Mouse (Mus musculus): ENCODE data around the gene Fdps.
"Not testable (repeated sequence)": the region's sequence is repeated elsewhere in the genome, so short reads cannot be mapped to it uniquely, and the experiment has no call there.

Fdps gene

DNA sequence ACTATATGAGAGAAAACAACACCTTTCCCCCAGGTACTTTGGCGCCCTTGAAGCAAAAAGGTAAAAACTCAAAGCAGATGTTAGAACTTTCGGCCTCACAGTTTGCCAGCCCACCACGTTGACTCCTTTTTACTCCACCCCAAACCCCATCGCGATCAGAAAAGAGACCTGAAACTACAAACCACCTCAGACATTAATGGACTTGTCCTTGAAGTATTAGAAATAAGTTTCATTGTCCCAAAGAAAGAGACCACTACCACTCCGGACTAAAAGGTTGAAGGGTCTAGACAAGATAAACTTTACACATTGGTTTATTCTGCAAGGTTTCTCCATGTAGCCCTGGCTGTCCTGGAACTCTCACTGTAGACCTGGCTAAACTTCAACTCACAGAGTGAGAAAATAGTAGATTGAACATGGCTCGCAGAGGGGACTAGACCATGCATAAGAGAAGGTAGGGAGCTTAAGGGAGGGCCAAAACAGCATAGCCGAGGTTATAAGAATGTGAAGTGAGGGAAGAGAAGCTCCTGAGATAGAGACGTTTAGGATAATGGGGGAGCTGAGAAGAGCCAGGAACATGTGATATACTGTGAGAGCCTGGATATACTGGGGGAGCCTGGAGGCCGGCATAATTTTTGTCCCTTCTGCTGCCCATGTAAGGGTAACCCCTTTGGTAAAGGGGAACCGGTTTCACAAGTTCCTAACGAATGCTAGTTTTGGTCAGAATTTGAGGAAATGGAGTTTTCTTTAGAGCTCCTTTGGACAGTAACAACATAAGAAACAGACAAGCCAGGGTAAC, 934 bp upstream of the Fdps start:
- no peak for DNase-seq (ENCODE audit: low read depth, low spot score)

DNA sequence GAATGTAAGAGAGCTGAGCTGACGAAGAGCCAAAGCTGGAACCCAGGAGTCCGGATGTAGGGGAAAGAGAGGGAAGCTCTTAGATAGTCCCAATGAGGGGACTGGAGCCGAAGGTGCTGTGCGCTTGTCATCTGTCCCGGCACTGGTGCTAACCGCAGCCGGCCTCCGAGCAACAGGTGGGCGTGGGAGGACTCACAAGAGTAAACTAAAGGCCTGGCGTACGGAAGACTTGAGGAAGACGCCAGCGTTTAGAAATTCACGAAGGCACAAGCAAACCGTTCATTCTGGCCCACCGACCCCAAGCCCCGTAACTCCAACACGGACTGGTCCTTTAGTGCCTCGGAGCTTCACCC, 324 bp downstream of the Fdps start:
- no peak for DNase-seq (ENCODE audit: low read depth, low spot score)

- DNase-seq (ENCODE audit: low read depth, low spot score): no peak
Measured at GRCm38 (mm10) chr3:89100811-89101210, 948 bp downstream of the Fdps start, which contains the start of gene Gm43738. Gene Gm43738, minus strand, starts transcription at chr3:89101099.

DNA sequence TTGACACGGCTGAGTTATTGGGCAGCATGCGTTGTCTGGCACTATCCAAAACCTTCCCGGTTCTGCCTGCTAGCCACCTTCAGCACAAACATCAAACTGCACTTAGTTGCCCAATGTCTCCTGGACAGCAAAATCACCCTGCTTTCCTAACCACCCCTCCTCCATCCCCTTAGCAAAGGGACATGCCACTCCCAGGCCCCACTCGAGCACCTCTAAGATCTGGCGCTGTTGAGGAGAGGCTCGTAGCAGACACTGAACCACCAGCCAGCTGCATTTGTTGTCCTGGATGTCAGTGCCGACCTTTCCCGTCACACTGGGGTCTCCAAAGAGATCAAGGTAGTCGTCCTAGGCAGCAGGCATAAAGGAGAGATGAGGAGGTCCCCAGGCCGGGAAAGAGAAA, 7.7 kb downstream of the Fdps start:
- no peak for DNase-seq (ENCODE audit: low read depth, low spot score)

DNA sequence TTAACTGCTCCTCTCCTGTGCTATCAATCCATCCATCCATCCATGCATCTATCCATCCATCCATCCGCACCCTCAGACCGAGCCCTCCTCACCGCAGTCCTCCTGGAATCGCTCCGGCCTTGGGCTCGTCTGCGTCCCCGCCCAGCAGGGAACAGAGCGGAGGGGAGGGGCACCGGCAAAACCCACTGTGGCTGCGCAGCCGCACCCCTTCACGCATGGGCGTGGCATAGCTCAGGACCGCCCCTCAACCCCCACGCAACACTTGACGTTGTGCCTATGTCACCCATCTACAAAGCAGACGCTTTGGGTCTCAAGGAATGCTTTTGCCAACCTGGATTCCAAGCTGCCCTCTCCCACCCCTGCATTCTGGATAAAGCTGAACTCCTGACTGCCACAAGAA, 8.6 kb downstream of the Fdps start, which contains the start of gene Rusc1:
Gene Rusc1 (minus strand): TSS at position 137 of the 400 bp plus-strand sequence.
- peak; percentile 86 for DNase-seq (ENCODE audit: low read depth, low spot score)

DNA sequence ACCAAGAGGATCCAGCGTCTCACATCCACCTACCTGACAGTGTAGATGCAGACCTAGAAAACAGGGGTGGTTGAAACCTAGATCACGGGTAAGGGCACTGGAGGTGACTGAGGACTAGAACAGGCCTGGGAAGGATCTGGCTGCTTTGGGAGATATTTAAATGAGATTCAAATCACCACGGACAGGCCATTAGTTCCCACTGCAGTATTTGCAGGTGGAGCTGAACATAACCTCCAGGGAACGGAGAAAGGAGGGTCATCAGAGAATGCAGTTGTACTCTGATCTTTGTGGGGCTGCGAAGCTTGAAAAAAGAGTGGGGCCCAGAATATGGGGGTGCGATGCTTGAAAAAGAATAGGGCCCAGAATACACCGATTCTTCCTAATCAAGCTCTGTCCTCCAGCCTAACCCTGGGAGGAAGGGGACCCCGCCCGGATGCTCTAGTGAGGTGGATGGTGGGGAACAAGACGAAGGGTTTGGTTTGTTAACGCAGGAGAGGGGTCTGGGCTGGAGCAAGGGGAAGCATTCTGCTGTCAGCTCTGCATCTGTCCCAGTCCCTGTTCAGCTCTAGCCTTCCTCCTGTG, 9.2 kb downstream of the Fdps start:
- no peak for DNase-seq (ENCODE audit: low read depth, low spot score)

- no peak for DNase-seq (ENCODE audit: low read depth, low spot score)
Measured at GRCm38 (mm10) chr3:89091811-89092508, 9.8 kb downstream of the Fdps start.

DNA sequence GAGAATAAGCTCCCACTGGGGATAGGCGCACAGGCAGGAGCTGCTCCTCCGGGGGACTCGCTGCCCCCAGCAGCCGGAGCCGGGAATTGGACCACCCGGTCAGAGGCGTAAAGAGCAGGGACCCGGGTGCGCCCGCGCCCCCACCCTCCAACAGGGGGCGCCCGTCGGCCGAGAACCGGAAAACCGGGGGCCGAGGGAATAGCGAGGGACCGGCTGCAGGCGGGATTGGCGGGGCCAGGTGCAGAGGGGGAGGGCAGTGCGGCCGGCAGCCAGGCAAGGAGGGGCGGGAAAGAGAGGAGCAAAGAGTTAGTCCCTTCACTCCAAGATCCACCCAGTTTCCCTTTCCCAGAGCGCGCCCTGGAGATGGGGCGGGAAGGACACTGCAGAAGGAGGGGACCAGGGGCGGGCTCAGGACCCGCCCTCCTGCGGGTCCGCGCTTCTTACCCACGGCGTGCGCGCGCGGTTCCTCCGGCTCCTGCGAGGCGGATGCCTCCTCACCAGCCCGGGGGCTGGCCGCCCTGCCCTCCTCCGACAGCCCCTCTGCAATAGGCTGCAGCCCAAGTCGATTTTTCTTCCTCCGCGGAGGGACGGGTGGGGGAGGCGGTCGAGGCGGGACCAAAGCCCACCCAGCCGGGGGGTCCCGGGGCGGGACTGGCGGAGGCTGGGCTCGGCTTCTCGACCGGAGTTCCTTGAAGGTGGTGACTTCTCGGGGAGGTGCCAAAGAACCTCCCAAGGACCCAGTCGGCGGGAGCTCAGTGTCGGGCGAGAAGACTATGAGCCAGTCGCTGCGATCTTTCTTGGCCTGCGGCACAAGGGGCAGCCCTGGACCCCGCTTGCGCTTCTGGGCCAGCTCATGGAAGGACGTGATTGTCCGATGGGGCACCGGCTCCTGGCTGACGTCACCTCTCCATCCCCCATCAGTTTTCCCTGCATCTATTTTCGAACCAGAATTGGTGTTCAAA, 10.8 kb downstream of the Fdps start:
- DNase-seq (ENCODE audit: low read depth, low spot score): peak; percentile 93

- DNase-seq (ENCODE audit: low read depth, low spot score): peak; percentile 96
Measured at GRCm38 (mm10) chr3:89089882-89090591, 11.7 kb downstream of the Fdps start.

DNA sequence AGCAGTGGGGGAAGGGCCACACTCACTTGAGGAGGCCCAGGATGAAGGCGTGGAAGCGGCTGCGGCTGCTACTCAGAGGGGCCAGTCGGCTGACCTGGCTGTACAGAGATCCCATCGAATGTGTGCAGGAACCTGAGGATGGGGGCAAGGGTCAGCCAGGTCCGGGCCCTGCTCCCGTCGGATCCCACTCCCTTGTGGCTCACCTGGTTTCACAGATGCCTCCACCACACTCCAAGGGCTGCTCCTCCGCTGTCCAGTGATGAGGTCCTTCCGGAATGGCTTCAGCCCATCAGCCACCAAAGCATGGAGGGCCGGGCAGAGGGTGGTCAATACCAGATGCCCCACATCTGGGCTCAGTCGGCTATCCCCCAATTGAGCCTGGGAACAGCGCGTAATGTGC, 12.8 kb downstream of the Fdps start:
- DNase-seq (ENCODE audit: low read depth, low spot score): no peak

- peak; percentile 92 for DNase-seq (ENCODE audit: low read depth, low spot score)
Measured at GRCm38 (mm10) chr3:89087338-89088110, 14.2 kb downstream of the Fdps start.

GRCm38 (mm10) chr3:89084654-89085190, 17.0 kb downstream of the Fdps start:
- no peak for DNase-seq (ENCODE audit: low read depth, low spot score)

GRCm38 (mm10) chr3:89084133-89084532, 17.6 kb downstream of the Fdps start:
- DNase-seq (ENCODE audit: low read depth, low spot score): no peak

GRCm38 (mm10) chr3:89082287-89082686, 19.5 kb downstream of the Fdps start:
- not testable (repeated sequence) for DNase-seq (ENCODE audit: low read depth, low spot score)

GRCm38 (mm10) chr3:89077383-89077782, 24.4 kb downstream of the Fdps start:
- DNase-seq (ENCODE audit: low read depth, low spot score): no peak

- no peak for DNase-seq (ENCODE audit: low read depth, low spot score)
Measured at GRCm38 (mm10) chr3:89067265-89067664, 34.5 kb downstream of the Fdps start.

DNA sequence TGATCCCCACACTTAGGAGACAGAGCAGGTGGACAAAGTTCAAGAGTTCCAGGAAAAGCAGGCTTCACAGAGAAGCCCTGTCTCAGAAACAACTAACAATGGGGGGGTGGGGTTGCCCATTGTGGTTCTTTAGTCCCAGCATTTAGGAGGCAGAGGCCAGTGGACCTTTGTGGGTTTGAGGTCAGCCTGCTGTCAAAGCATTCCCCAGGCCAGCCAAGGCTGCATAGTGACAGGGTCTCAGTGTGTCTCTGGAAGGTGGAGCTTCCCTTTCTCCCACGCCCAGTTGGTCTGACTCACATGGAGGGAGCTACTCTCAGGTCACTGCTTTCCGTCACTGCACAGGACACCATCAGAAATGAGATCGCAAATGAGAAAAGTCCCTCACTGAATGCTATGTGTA, 40.1 kb downstream of the Fdps start:
- DNase-seq (ENCODE audit: low read depth, low spot score): no peak

- peak; percentile 64 for DNase-seq (ENCODE audit: low read depth, low spot score)
Measured at GRCm38 (mm10) chr3:89058783-89059182, 43.0 kb downstream of the Fdps start.

- no peak for DNase-seq (ENCODE audit: low read depth, low spot score)
Measured at GRCm38 (mm10) chr3:89058361-89058760, 43.4 kb downstream of the Fdps start.

Data from R1 (cell line).